Mouse (Mus musculus) intestine, embryonic 14.5 days (tissue): Measurements from ENCODE around the gene Pnliprp2. TPM values are rescaled to one million over a fixed set of nuclear protein-coding genes. Genes with fewer than 3 reads are reported as not detected.

ENCODE experiments used
- ATAC-seq: fragments of 200-750 bp; cut with Nextera tagmentation; replicated peaks from 2 replicates; pipeline ENCODE4 v1.8.0; 2017; ENCODE audit warnings: low read depth, moderate number of reproducible peaks, moderate TSS enrichment, moderate library complexity; ENCODE audit not compliant: low FRiP score, low TSS enrichment
- DNase-seq: peaks from one replicate; pipeline ENCODE4 v3.0.0-alpha.2; 2018; ENCODE audit warnings: low spot score
- H3K27ac ChIP-seq: fragments of 300-500 bp; sonication (generic); 2 replicates; pipeline ENCODE4 v1.5.1; 2014; ENCODE audit warnings: low read depth, mild to moderate bottlenecking, control low read depth
- H3K27me3 ChIP-seq: fragments of 300-500 bp; sonication (generic); replicated peaks from 2 replicates; pipeline ENCODE4 v1.6.1; 2014; ENCODE audit warnings: low read length, control low read depth; ENCODE audit not compliant: control insufficient read depth, insufficient read depth
- H3K36me3 ChIP-seq: fragments of 300-500 bp; sonication (generic); 2 replicates; pipeline ENCODE4 v1.6.1; 2014; ENCODE audit warnings: low read length, control low read depth; ENCODE audit not compliant: control insufficient read depth, insufficient read depth
- H3K4me1 ChIP-seq: fragments of 300-500 bp; sonication (generic); replicated peaks from 2 replicates; pipeline ENCODE4 v1.6.1; 2014; ENCODE audit warnings: low read length, control low read depth, mixed read lengths; ENCODE audit not compliant: control insufficient read depth, insufficient read depth
- H3K4me2 ChIP-seq: fragments of 300-500 bp; sonication (generic); 2 replicates; pipeline ENCODE4 v1.6.1; 2014; ENCODE audit warnings: low read length
- H3K4me3 ChIP-seq: fragments of 300-500 bp; sonication (generic); 2 replicates; pipeline ENCODE4 v1.5.1; 2014; ENCODE audit warnings: low read depth, low read length, control low read depth, mixed read lengths
- H3K9ac ChIP-seq: fragments of 300-500 bp; sonication (generic); 2 replicates; pipeline ENCODE4 v1.6.1; 2014; ENCODE audit warnings: mild to moderate bottlenecking, low read length
- H3K9me3 ChIP-seq: fragments of 300-500 bp; sonication (generic); 2 replicates; pipeline ENCODE4 v1.6.1; 2016; ENCODE audit warnings: low read length, control low read depth; ENCODE audit not compliant: control insufficient read depth
- WGBS: fragments of 180-500 bp; shearing (Covaris S2); extraction: QIAGEN DNeasy Blood & Tissue Kit; methylation state at CpG from one replicate; pipeline ENCODE4 v1.1.7; 2014; 5-methylcytosine and 5-hydroxymethylcytosine counted together
- polyA plus RNA-seq: library from polyadenylated mRNA; unstranded; fragments of >200 nt; fragmentation: Nextera tagmentation; extraction: Ambion mirVana; gene quantifications from 2 replicates; pipeline ENCODE4 v1.2.1, GENCODE M21; 2014

Gene Pnliprp2
- polyA plus RNA-seq, 1 experiment from 2014 or later = 4.4 TPM

DNA sequence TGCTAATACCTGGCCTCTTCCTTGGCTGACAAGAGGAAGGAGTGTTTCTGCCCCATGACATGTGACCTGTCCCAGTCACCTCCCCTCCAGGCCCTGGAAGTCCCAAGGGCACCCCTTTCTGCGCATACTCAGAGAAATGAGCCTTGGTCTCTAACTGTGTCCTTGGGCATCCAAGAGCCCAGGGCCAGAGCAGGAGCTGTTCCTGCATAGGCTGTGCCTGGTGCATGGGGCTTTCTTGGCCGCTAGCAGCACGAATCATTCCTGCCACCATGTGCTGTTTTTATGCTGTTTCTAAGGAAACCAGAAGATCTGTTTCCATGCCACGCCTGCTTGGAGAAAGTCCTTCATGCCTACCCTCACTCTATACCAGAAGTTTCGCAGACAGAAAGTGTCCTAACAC, 51.0 kb downstream of the Pnliprp2 start:
- DNase-seq (no peak), ATAC-seq (no peak)
- Histone ChIP-seq H3K9ac (no peak overlapping the region), H3K9me3 (no peaks in the 10 kb centered on the region), H3K27ac (no peak overlapping the region), H3K27me3 (no peaks in the 10 kb centered on the region), H3K4me3 (no peak overlapping the region), H3K4me2 (no peak overlapping the region), H3K4me1 (no peaks in the 10 kb centered on the region), H3K36me3 (no peaks in the 10 kb centered on the region)
- 74% methylated on average over 5 of the region's 5 CpGs for WGBS

DNA sequence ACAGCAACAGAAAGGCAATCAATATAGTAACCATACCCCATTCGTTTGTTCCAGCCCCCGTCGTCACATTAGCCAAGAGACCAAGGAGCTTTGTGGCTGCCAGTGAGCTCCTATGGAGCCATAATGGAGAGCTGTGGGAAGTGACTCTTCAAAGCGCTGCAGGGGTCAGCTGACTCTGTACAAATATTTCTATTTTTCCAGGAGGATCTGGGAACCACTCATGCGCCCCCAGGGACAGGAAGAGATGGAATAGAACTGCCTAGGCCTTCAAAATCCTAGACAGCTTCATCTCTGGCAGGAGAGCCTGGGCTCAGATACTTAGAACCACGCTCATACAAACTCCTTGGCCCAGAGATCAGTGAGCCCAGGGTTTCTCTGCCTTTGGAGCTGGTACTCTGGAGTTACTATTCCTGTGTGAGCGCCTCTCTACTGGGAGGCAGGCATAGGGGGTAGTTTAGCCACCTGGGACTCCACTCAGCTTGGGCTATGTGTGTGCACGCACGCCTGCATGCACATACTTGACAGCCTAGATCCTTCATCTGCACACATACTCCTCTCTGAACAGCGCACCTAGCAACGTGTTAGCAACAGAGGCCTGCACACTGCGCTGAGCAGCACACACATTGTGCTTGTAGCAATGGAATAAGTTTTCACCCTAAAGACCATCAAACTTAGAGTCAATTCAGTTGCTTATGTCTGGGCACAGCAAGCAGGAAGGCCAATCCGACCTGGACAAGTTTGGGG, 55.8 kb downstream of the Pnliprp2 start:
- WGBS = 87% methylated on average over 13 of the region's 13 CpGs
- ATAC-seq (no peak), DNase-seq (no peak)
- H3K9ac ChIP-seq = no peak overlapping the region
- H3K27me3 ChIP-seq = no peaks in the 10 kb centered on the region
- no peaks in the 10 kb centered on the region for H3K9me3 ChIP-seq
- H3K27ac ChIP-seq = no peak overlapping the region
- no peaks in the 10 kb centered on the region for H3K36me3 ChIP-seq
- no peak overlapping the region for H3K4me2 ChIP-seq
- H3K4me1 ChIP-seq = peaks cover 7% of the 10 kb centered on the region; the same call in 1 of the 2 replicates
- H3K4me3 ChIP-seq = no peak overlapping the region

DNA sequence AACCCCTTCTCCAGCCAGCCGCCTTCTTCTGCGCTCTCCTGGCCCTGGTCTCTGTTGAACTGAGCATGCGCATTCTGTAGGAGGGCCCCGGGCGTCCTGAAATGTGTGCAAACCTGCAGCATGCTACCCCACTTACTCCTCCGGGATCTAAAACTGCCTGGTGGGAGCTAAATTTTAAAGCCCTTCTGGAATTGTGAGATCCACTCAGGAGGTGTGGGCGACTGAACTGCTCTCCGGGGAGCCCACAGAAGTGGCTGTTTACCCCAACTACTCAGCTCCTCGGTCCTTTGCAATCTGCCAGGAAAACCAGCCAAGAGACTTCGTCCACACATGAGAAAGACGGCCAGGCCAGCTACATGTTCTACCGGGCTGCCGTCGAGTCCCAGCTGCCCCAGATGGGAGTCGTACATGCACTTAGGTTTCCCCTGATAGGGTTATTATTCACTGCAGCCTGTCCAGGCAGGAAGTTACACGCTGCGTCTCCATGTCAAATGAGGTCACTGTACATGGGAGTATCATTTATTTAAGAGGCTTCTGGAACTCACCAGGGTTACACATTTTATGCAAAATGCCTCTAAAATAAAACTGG, 57.0 kb downstream of the Pnliprp2 start:
- Histone ChIP-seq H3K4me1 (peaks cover 7% of the 10 kb centered on the region; the same call in 1 of the 2 replicates), H3K27me3 (no peaks in the 10 kb centered on the region), H3K9me3 (no peaks in the 10 kb centered on the region), H3K9ac (no peak overlapping the region), H3K4me3 (no peak overlapping the region), H3K4me2 (no peak overlapping the region), H3K27ac (peak overlapping the region; percentile 7; the same call in 1 of the 2 replicates), H3K36me3 (no peaks in the 10 kb centered on the region)
- ATAC-seq = no peak
- no peak for DNase-seq
- 53% methylated on average over 17 of the region's 17 CpGs for WGBS

DNA sequence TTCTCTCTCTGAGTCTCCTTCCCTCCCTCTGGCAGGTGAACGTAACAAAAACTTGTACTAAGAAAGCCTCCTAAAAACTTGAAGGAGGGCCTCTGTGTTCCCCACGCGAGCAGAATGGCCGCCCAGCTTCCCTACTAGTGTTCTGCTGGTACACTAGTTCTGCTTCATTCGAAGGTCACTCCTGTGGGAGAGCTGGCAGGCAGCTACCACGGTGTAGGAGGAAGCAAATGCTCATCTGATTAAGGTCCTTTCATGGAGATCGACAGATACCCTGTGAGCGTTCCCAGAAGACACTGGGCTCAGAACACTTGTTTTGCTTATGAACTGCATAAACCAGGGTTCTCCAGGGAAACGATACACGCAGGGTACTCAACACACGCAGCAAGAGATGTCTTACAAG, 57.9 kb downstream of the Pnliprp2 start:
- WGBS = 88% methylated on average over 11 of the region's 11 CpGs
- H3K4me2 ChIP-seq = no peak overlapping the region
- no peaks in the 10 kb centered on the region for H3K9me3 ChIP-seq
- H3K27me3 ChIP-seq = no peaks in the 10 kb centered on the region
- no peak overlapping the region for H3K4me3 ChIP-seq
- H3K4me1 ChIP-seq = peaks cover 7% of the 10 kb centered on the region; the same call in 1 of the 2 replicates
- ATAC-seq (no peak), DNase-seq (no peak)
- H3K9ac ChIP-seq = no peak overlapping the region
- H3K27ac ChIP-seq = no peak overlapping the region
- no peaks in the 10 kb centered on the region for H3K36me3 ChIP-seq

DNA sequence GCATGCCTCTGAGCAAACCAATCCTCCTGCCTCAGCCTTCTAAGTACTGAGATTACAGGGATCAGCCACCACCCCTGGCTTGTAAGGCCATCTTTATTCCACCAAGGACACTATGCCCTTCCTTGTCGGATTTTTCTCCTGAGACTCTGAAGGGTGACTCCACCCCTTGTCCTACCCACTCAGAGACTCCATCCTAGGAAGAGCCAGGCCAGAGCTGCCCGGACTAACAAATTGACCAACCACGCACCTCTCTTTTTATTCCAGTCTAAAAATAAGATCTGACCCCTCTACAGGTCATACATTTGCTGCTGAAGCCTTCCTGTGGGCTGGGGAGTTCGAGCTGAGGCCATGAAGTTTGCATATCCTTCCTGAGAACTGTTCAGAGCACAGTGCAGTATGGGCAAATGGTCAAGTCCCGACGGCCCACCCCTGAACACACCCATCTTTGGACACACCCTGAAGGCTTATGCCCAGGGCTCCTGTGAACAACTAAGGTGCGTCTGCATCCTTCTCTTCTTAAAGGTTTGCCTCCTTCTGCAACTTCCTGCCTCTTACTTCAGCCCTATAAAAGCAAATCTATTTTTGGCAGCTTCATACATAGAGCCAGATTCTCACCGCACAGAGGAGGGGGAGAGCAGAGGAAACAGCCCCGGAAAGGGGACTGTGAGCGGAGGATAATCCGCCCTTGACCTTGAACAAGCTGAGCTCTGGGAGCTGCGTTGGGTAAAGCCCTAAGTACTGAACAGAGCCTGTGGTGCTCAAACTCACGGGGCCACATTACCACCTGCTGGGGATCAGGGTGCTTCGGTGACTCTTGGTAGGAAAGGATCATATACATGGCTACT, 59.3 kb downstream of the Pnliprp2 start:
- H3K9me3 ChIP-seq = no peaks in the 10 kb centered on the region
- WGBS = 72% methylated on average over 14 of the region's 14 CpGs
- no peak overlapping the region for H3K9ac ChIP-seq
- no peak overlapping the region for H3K4me3 ChIP-seq
- no peaks in the 10 kb centered on the region for H3K36me3 ChIP-seq
- no peak overlapping the region for H3K27ac ChIP-seq
- ATAC-seq (no peak), DNase-seq (no peak)
- no peak overlapping the region for H3K4me2 ChIP-seq
- no peaks in the 10 kb centered on the region for H3K27me3 ChIP-seq
- H3K4me1 ChIP-seq = peaks cover 7% of the 10 kb centered on the region; the same call in 1 of the 2 replicates

DNA sequence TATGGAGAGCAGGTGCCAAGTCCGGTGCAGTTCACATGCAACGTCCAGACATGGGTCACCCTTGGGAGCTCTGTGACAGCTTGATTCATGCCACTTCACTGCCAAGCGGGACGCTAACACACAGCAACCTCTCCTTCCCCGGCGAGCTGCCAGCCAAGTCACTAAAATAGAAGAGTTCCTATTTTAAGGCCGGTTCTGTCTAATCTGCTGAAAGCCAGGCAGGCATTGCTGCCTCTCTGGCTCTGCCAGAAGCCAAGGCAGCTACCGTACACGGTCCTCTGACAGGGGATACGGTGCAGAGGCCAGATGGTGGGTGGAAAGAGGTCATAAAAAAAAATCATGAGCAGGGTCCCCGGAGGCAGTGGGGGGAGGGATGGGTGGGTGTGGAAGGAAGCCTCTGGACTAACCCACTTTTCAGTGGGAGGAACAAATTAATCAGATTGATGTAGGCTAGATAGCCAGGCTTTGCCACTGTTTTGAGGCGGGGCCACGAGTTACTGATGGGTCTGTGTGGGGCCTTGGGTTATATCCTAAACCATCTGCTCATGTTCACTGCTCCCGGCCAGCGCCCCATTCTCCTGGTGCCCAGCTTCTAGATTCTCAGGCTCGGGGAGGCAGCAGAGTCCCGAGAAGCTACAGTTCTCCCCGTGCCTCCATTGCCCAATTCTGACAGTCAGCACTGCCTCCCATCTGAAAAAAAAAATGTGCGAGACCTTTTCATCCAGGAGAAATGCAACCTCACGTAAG, 63.1 kb downstream of the Pnliprp2 start:
- Histone ChIP-seq H3K9me3 (no peaks in the 10 kb centered on the region), H3K4me2 (no peak overlapping the region), H3K27ac (no peak overlapping the region), H3K4me1 (no peaks in the 10 kb centered on the region), H3K9ac (no peak overlapping the region), H3K27me3 (no peaks in the 10 kb centered on the region), H3K36me3 (no peaks in the 10 kb centered on the region), H3K4me3 (no peak overlapping the region)
- ATAC-seq = no peak
- 64% methylated on average over 20 of the region's 20 CpGs for WGBS
- DNase-seq = no peak

DNA sequence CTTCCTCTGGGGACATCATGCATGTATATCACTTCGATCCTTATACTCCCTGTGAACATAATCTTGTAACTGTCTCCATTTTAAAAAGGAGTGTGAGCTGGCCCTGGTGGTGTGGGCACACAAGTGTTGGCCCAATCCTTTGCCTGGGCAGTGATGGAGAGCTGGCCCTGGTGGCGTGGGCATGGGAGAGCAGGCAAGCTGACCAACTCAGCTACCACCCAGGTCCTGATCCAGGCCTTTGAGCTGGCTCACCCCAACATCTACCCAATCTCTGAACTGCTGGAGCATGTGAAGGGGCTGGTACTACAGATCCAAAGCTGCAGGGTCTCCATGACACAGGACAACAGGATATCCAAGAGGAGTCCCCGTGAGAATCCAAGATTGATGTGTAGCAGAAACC, 63.8 kb downstream of the Pnliprp2 start:
- H3K9ac ChIP-seq = no peak overlapping the region
- H3K9me3 ChIP-seq = no peaks in the 10 kb centered on the region
- ATAC-seq (no peak), DNase-seq (no peak)
- no peaks in the 10 kb centered on the region for H3K27me3 ChIP-seq
- H3K4me2 ChIP-seq = no peak overlapping the region
- WGBS = 74% methylated on average over 3 of the region's 3 CpGs
- no peak overlapping the region for H3K4me3 ChIP-seq
- H3K27ac ChIP-seq = no peak overlapping the region
- H3K4me1 ChIP-seq = no peaks in the 10 kb centered on the region
- H3K36me3 ChIP-seq = no peaks in the 10 kb centered on the region

DNA sequence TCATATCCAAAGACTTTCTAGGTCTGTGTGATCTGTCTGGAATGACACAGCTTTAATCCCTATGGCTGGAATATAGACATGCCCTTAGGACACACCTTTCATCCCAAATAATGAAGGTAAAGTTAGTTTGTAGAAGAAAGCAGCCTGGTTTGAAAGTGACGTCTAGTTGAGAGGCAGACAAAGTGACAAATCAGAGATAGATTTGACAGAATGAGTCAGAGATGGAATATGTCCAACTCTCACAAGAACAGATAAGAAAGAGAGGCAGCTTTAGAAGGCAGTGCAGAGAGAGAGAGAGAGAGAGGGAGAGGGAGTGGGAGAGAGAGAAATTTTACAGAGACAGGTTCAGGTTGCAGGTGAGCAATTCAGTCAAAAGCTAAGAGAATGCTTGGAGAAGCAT, 64.8 kb downstream of the Pnliprp2 start:
- ATAC-seq (no peak), DNase-seq (no peak)
- H3K36me3 ChIP-seq = no peaks in the 10 kb centered on the region
- 76% methylated on average over 1 of the region's 1 CpGs for WGBS
- no peak overlapping the region for H3K9ac ChIP-seq
- H3K27me3 ChIP-seq = no peaks in the 10 kb centered on the region
- no peaks in the 10 kb centered on the region for H3K4me1 ChIP-seq
- H3K9me3 ChIP-seq = no peaks in the 10 kb centered on the region
- H3K4me2 ChIP-seq = no peak overlapping the region
- H3K4me3 ChIP-seq = no peak overlapping the region
- no peak overlapping the region for H3K27ac ChIP-seq
